Mouse (Mus musculus) brain, embryonic 18.5 days (tissue): ENCODE data around the gene Axdnd1.
"Not testable (repeated sequence)": the region's sequence is repeated elsewhere in the genome, so short reads cannot be mapped to it uniquely, and the experiment has no call there.

ENCODE experiments used
- DNase-seq: peaks from one replicate; pipeline ENCODE4 v3.0.0-alpha.2; 2012; ENCODE audit warnings: low read depth, low spot score

Gene Axdnd1

DNA sequence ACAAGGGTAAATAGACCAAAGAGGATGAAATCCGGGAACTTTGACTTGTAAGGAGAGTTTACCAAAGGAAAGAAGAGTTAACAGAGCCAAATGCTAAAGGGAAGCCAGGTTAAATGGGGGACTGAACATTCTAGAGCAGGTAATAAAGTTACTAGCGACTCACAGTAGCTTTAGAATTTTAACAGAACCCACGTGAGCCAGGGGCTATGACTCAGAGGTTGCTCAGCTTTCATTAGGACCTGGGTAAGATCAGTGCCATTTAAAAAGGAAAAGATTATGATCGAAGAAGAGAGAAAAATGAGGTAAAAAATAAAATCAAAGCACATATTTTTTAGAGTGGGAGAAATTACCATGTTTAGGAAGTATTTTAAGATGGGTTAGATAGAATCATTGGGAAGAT is 80.1 kb downstream of the Axdnd1 start:
- no peak for DNase-seq

DNA sequence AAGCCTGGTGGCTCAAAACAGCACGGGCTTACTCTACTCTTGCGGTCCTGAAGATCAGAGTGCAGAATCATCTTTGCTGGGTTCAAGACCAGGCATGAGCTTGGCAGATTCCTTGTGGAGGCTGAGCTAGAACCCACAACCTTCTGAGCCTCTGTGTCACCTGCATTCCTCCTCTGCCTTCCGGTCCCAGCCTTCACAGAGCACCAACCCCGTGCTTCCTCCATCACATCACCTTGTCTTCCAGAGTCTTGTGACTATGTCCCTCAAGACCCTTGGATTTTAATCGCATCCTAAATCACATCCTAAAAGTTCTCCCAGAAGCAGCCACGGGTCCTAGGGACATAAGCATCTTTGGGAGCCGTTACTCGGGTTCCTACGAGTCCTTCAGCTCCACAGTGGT is 97.8 kb downstream of the Axdnd1 start:
- no peak for DNase-seq

DNA sequence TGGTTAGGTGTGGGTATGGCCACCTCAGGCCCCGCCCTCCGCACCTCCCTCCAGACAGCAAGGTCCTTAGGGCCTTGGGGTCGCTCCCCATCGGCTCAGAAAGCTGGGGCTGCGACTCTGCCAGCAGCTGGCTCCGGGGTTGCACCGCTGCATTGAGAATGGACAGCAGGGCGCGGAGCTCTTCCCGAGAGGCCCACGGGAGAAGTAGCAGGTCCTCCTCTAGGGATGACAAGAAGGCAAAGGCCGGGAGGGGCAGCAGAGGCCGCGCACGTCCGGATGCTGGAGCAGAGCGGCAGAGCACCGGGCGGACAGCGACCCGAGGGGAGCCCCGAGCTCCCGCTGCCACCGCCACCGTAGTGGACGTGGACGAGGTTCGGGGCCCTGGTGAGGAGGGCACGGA is 110.3 kb downstream of the Axdnd1 start, which contains the start of gene Nphs2:
Gene Nphs2, plus strand, starts transcription at position 98 of the 400 bp plus-strand sequence.
- no peak for DNase-seq

DNA sequence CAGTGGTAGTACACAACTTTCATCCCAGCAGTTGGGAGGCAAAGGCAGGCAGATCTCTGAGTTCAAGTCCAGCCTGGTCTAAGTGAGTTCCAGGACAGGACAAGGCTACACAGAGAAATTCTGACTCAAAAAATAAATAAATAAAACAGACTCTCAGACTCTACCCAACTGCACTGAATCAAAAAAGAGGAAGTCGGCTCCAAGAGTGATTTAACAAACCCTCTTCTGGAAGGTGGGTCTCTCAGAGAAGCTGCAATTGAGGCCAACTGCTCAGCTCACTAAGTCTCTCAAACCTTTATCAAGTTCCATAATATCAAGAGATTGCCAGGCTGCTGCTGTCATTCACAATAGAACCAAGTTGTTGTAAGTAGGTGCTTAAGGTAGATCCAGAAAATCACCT is 112.4 kb downstream of the Axdnd1 start:
- no peak for DNase-seq

DNA sequence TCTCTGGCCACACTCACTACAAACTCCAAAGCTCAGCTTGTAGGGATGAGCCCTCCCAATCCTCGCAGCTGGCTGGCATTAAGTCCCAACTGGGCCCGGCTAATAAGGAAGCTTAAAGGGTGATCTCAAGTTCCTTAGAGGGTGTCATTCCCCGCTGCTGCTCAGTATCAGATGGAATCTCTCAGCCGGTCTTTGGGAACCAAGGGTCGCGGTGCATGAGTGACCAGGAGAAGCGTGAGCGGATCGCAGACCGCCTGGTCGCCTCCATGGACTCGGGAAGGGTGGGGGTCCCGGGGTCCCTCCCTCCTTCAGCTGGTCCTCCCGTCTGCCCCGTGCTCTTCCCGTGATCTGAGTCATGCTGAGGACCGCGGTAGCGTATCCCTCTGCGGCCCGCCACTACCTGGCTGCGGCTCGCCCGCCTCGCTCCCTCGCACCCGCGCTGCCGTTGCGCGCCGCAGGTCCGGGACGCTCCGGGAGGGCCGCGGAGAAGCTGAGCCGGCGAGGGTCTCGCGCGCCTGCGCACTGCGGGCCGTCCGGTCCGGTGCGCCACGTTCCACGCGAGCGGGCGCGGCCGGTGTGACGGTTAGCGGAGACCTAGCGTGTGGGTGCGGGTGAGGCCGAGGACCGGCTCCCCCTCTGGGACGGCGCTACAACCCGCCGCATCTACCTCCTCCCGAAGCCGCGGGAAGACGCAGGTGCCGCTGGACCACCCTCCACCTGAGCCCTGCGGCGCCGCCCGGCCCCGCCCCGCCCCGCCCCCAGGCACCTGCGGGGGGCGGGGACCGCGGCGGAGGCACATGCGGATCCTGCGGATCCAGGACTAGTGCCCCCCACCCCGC is 117.8 kb downstream of the Axdnd1 start, which contains the start of gene Tdrd5:
Gene Tdrd5, minus strand, starts transcription at position 754 of the 839 bp plus-strand sequence.
- DNase-seq = peak; percentile 10

DNA sequence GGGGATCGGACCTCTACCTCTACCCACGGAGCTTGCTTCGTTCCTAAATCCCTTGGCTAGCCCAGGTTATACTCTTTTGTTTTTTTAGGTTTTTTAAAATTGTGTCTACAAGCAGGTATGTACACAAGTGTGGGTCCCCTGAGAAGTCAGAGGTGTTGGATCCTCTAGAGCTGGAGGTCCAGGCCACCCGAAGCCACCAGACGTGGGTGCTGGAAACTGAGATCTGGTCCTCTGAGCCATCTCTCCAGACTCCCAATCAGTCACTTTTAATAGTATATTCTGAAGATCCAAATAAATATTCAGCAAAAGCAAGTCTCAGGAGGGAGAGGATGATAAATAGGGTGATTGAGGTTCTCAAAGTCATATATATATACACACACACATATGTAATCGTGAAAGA is 130.9 kb downstream of the Axdnd1 start:
- no peak for DNase-seq

DNA sequence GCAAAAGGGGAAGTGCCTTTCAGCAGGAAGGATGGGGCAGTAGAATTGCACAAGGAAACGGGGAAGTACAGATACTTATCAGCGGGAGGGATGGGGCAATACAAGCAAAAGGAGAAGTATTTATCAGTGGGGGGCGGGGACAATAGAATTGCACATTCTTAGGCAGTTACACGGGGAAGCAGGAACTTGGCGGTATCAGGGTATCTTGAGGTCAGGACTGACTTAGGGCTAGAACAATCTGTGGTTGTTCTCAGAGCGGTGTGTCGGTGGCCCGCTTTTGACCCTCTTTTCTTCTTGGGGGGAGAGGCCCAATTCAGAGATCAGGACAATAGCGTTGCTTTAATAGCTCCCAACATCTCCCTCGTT is 131.8 kb downstream of the Axdnd1 start:
- not testable (repeated sequence) for DNase-seq

DNA sequence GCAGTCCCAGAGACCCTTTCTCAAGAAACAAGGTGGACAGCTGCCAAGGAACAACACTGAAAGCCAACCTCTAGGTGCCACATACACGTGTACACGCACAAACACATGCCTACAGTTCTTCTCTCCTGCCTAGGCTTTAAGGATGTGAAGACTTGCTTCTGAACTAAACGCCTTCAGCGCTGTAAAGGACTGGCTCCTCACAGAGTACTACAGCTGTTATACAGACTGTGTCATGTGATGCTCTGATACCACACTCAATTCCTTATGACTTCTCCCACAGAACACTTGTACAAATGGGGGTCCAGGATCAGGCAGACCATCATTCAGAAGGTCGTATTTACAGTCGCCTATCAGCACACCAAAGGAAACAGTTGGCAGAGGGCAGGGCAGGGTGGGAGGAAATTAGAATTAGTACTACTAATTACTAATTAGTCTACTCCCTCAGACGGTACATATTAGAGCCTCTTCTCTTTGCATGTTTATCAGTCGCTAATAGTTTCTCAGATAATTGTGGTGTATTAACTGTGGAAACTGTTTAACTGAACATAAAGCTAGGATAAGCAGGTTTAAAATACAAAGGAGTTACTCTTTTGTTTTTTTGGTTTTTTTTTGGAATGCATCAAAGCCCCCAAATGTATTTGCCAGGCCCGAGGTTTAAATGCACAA is 132.3 kb downstream of the Axdnd1 start:
- no peak for DNase-seq

DNA sequence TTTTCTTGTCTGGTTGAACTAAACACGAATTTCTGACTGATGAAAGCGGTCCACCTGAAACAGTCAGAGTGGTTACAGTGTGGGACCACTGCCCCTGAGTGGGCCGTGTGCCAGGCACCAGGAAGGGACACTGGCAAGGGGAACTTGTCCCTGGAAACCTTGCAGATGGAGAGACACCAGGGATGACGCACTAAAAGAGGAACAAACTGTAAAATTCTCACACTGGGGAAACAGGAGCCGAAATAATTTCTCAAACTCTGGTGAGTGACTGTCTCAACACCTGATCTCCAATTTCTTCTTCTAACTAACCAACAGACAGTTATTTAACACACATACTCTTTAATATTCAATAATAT is 135.4 kb downstream of the Axdnd1 start:
- DNase-seq = no peak

DNA sequence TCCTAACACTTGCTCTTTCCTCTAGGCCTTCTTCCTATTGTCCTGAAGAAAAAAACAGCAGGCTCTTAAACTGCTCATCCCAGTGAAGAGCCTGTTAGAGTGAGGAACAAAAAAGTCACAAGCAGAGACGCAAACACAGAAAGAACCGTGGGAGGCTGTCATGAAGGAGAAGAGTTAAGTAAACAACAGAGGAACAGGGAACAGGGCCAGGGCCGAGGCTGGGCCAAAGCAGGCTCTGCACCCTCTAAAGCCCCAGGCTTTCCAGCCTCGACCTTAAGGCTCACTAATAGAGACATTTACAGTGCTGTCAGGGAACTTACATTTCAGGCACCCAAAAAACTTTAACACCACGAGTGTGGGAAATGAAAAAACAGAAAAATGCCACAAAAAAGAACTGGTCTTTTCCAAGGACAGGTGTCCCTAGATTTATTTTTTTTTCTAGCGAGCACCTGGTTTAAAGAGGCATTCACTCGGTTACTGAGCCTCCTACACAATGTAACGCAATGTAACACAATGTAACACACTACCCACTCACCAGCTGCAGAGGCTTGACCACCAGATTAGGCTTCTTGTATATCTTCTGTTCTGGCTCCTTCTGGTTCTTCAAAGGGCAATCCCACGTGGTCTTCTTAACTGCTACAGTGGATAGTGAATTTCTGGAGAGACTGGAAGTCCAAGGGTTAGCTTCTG is 136.0 kb downstream of the Axdnd1 start:
- DNase-seq = no peak

DNA sequence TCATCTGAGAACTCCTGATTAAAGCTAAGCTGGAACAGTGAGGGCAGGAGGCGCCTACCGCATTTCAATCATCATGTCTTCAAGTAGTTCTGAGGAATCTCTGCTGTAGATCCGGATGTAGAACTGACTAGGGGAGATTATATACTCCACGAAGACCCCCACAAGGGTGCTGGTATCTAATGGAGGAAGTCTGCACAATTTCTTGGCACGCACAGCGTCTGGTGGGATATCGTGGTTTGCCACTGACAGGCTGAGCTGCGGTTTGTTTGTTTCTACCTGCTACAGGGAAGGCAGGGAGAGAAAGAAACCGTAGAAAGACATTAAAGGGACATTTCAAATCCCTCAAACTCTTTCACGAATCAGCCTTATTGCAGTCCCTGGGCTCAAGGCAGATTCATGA is 136.8 kb downstream of the Axdnd1 start:
- DNase-seq = no peak

DNA sequence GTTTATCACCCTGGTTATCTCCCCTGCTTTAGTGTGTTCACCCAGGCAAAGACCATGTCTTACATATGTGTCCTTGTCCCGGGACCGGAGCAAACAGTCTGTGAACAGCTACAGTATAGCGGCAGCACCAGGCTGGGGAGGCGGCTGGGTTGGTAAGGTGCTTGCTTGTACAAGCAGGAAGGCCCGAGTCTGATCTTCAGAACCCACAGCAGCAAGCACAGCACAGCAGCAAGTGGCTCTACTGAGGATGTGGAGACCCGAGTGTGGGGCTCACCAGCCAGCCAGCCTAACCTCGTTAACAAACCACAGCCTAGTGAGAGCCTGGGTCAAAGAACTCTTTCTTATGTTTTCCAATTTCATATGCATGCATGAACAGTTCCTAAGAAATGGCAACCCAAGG is 140.8 kb downstream of the Axdnd1 start:
- DNase-seq = no peak

DNA sequence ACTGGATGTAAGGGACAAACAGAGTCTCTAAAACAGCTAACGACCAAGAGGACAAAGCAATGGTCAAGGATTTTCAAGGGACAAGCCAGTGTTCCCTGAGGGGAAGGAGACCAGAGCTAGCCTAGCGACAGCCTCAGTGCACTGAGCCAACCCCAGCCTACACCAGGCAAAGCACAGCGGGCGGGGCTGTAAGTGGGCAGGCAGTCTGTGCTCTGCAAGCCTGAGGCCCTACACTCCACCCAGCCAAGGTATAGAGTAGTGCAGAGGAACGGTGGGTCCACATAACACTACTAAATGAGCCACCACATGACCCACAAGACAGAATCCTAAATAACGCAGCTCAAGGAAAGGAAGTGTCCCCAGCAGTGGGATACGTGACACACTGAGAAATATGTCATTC is 147.3 kb downstream of the Axdnd1 start:
- no peak for DNase-seq
